Mouse (Mus musculus): ENCODE results near the gene Serpina3g.
"Not testable (repeated sequence)": the region's sequence is repeated elsewhere in the genome, so short reads cannot be mapped to it uniquely, and the experiment has no call there.

Serpina3g gene

DNA sequence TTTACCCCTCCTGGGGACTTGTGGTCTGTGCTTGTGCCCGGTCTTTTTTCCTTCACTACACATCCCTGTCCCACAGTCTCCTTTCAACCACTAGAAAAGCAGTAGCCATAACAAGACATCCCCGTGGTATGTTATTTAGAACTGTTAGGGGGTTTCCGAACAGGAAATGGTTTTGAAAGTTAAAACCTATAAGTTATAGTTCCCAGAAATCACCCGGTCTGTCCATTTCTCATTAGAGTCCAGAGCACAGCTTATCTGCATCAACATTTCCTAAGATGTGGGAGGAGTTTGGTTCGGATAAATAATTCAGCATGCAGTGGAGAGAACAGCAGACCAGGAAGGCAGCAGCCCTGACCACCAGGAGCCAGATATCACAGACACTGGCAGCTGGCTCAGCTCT is at the start of gene Serpina3g:
TSS of gene Serpina3g (plus strand) at position 331 of the 400 bp plus-strand sequence.
- no peak for DNase-seq (ENCODE audit: low spot score in 2 of 2)

DNA sequence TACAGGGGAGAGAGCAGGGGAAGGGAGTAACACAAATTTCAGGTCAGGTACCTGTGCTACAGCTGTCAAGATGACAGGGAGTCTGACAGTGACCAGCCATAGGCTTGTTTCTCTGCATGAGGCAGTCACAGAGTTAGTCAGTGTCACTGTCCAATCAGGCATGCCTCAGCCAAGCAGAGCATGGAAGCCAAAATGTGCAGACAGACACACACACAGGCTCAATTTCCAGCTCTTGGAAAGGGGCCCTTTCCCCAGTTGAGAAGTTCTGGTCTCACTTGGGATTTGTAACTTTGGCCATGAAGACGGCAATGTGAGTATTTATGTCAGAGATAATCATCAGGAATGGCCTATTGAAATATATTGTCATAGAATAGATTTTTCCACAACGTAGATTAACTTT is 46.8 kb upstream of the Serpina3g start:
- DNase-seq (ENCODE audit: low spot score in 2 of 2): no peak

DNA sequence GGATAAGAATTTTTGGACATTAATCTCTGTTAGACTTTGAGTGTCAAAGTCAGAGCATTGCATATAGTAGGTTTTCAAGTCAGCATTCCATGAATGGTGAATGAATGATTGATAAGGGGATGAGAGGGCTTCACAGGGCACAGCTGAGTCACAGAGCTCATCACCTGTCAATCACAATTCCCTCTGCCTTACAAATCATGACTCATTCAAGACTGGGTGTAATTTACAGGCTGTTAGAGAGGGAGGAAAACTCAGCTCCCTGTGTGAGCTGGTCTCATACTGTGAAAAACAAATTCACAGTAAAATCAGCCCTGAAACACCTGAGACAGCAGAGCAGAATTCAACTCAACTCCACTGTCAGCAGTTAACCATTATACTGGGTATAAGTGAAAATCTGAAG is 45.2 kb upstream of the Serpina3g start:
- DNase-seq (ENCODE audit: low spot score in 2 of 2): no peak

DNA sequence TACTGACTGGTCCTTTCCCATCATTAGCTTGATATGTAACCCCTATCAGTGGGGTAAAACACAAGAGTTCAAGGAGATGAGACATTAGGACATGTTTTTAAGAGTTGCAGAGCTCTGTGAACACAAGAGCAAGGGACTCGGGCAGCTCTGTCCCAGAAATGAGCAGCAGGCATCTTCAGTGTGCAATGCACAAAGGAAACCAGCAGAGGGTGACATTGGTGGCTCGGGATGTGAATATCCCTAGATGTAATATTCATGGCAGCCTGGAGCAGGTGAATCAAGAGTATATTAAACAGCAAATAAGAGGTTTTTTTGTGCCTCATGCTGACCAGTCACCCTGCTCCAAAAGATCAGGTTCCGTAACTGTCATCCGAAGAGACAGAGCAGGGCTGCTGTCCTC is 26.9 kb upstream of the Serpina3g start:
- DNase-seq (ENCODE audit: low spot score in 2 of 2): peak in 1 of 2 experiments; percentile 5

DNA sequence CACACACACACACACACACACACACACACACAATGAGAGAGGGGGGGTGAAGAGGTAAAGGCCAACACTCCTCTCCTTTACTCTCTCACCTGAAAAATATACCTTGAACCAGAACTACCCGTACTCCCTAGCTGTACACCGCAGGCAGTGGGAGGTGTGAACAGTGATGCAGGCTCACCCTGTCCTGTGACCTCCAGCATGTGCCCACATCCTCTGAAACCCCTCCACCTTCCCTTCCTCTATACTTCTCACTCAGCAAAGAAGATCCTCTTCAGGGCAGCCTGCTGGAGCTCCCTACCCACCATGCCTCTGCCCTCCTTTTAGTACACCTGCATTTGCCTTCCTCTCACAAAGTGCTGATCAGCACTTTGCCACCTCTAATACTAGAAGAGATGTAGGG is 26.2 kb upstream of the Serpina3g start:
- DNase-seq (ENCODE audit: low spot score in 2 of 2): no peak

DNA sequence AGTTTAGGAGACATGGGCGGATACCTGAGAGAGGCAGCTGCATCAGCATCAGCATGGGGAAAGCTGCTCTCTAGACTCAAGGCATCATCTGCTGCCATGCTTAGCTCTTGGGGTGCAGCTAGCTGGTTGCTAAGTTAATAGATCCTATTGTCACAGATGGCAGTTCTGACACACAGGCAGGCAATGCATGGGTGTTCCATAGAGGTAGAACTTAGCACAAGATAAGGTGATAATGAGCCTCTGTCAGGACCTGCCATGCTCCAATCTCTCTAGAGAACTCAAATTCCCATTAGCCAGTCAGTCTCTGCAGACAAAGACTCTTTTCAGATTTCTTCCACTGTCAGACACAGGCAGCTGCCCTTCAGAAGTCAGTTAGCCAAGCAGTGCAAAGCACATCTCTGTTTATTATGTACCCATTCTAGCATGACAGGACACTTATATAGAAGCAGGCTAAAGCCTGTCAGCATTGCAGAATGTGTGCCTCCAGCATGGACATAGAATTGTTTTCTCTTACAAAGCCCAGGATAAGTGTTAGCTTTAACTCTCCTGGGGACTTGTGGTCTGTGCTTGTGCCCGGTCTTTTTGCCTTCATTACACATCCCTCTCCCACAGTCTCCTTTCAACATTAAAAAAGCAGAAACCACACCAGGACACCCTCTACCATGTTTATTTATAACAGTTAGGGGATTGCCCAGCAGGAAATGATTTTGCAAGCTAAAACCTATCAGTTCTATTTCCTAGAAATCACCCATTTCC is 22.2 kb upstream of the Serpina3g start:
- DNase-seq (ENCODE audit: low spot score in 2 of 2): no peak

DNA sequence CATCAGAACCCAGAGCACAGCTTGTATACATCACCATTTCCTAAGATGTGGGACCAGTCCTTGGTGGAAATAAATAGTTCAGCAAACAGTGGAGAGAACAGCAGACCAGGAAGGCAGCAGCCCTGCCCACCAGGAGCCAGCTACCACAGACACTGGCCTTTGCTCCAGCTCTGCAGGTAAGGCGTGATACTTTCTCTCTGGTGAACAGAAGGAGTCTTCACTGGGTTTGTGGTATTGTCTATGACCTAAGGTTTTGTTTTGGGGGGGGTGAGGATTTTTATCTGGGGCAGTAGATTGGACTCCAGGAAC is 21.6 kb upstream of the Serpina3g start, which contains the start of gene Serpina3f:
TSS of gene Serpina3f (plus strand) at position 100 of the 309 bp plus-strand sequence.
- DNase-seq (ENCODE audit: low spot score in 2 of 2): no peak

DNA sequence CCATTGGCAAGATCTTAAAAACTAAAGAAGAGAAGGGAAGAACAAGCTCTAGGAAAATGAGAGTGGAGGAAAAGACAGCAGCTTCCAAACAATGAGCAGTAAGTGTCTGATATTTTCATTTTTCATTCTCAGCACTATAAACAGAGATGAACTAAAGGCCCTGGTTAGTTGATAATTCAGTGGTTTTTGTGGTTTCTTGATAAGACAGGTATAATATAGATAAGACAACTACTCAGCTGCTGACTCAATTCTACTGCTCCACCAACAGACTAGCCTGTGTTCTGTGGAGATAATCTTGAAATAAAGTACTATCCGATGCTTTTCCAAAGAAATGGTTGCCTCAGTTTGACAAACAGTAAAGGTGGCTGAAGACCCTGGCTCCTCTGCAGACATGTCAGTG is 20.8 kb upstream of the Serpina3g start:
- DNase-seq (ENCODE audit: low spot score in 2 of 2): no peak

DNA sequence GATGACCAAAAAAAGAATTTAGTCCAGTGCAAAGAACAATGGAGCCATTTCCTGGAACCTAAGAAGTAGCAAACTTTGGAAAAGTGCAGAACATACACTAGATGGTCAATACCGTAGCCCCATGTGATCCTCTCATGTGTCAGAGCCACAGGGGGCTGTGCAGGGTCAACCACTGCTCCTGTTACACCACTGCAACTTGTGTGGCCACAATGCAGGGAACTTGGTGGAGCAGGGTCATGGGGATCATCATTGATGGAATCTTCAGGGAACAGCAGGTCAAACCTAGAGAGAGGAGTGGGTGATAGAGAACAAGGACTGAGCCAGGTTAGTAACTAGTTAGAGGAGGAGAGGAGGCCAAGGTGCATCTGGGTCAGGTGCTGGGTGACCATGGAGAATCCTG is 14.4 kb upstream of the Serpina3g start:
- no peak for DNase-seq (ENCODE audit: low spot score in 2 of 2)

DNA sequence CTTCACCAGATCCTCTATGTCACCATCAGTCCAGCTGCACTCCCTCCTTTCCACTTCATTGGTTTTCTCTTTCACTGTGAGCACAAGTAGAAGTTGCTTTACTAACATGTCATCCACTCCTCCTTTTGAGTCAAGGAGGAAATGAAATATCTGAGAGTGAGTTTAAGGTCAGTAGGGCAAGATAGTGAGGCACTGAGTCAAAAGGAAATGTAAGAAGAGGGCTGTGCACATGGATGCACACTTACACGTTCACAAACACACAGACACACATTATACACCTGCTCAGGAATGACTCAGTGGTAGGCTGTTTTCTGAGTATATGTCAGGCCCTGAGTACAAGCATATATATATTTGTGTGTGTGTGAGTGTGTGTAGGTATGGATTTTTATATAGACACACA is 12.4 kb upstream of the Serpina3g start:
- no peak for DNase-seq (ENCODE audit: low spot score in 2 of 2)

DNA sequence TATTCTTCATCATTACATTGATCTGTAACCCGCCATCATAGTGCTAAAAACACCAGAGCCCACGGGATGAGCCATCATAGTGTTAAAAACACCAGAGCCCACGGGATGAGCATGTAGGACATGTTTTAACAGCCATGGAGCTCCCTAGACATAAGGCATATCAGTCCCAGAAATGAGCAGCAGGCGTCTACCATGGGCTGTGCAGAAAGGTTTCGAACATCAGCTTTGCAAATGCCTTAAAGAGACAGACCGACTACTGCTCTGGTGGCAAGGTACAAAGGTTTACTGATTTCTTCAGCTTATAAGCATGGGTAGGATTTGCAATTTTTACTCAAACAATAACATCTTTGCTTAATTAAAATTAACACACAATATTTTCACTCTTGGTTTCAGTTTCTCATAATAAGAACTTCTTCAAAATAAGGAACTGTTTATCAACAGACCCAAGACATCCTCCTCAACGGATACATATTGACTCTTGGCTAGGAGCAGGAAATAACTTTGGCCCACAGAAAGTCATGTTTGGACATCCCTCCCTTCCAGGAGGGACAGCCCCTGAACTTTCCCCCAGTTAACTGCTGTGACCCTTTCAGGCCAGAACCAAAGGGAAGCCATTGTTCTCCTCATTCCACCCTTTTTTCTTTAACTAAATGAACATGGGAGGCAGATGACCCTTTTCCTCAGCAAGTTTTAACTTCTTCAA is 11.3 kb upstream of the Serpina3g start:
- DNase-seq (ENCODE audit: low spot score in 2 of 2): no peak

DNA sequence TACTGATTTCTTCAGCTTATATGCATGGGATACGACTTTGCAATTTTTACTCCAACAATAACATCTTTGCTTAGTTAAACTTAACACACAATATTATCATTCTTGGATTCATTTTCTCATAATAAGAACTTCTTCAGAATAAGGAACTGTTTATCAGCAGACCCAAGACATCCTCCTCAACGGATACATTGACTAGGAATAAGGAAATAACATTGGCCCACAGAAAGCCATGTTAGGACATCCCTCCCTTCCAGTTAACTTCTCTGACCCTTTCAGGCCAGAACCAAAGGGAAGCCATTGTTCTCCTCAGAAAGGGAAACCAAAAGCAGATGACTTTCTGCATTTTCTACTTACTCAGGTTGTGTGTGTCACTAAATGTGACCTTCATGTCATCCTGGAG is 5.3 kb upstream of the Serpina3g start:
- no peak for DNase-seq (ENCODE audit: low spot score in 2 of 2)

DNA sequence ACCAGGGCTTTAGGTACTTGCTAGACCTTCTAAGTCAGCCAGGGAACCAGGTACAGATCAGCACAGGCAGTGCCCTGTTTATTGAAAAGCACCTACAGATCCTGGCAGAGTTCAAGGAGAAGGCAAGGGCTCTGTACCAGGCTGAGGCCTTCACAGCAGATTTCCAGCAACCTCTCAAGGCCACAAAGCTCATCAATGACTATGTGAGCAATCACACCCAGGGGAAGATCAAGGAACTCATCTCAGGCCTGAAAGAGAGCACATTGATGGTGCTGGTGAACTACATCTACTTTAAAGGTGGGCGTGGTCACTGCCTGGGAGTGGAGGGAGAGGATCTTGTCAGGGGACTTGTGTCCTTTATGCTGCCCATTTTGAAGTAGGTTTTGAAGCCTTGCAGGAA is 2.0 kb downstream of the Serpina3g start:
- DNase-seq (ENCODE audit: low spot score in 2 of 2): not testable (repeated sequence)

DNA sequence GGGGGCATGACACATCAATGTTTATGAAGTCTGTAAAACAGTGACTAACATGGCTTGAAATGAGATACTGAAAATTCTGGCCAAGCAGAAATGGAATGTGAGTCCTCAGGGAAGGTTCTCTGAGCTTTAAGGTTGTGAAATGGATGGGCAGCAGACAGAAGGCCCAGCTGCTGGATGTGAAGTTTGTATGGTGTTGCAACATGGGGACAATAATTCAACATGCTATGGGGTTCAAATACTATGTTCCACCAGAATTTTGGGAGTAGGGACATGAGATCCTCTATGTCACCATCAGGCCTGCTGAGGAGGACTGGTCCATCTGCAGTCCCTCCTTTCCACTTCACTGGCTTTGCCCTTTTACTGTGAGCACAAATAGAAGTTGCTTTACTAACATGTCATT is 7.3 kb downstream of the Serpina3g start:
- no peak for DNase-seq (ENCODE audit: low spot score in 2 of 2)

DNA sequence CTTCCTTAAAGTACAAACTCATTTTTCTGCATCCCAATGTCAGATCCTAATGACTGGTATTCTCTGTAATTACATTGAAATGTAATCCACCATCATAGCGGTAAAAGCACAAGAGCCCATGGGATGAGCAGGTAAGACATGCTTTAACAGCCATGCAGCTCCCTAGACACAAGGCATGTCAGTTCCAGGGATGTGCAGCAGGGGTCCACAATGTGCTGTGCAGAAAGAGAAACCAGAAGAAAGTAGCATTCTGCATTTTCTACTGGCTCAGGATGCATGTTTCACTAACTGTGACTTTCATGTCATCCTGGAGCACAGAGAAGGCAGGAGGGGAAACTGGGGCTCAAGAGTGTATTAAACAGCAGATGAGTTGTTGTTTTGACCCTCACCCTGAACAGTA is 9.0 kb downstream of the Serpina3g start:
- peak in 1 of 2 experiments; percentile 16 for DNase-seq (ENCODE audit: low spot score in 2 of 2)

DNA sequence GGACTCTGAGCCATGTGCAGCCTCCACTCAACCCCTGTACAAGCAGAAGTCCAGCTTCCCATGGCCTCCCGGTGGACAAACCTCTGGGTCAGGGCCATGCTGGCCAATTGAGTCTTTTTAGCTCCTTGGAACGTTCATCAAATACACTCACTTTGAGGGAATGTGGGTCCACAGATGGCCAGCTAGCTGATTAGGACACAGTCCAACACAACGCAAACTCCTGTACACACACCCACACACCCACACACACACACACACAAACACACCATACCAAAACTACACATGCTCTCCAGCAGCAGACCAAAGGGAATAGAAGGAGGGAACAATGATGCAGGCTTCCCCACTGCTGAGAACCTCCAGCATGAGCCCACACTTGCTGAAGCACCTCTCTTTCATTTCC is 9.6 kb downstream of the Serpina3g start:
- DNase-seq (ENCODE audit: low spot score in 2 of 2): no peak

DNA sequence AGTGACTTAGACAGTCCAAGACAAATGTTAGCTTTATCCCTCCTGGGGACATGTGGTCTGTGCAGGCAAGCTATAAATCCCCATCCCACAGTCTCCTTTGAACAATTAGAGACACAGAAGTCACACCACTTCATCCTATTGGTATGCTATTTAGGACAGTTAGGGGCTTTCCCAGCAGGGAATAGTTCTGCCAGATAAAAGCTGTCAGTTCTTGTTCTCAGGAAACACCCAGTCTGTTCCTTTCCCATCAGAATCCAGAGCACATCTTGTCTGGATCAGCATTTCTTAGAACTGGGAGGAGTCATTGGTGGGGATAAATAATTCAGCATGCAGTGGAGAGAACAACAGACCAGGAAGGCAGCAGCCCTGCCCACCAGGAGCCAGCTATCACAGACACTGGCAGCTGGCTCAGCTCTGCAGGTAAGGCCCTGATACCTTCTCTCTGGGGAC is 11.5 kb downstream of the Serpina3g start:
- no peak for DNase-seq (ENCODE audit: low spot score in 2 of 2)

DNA sequence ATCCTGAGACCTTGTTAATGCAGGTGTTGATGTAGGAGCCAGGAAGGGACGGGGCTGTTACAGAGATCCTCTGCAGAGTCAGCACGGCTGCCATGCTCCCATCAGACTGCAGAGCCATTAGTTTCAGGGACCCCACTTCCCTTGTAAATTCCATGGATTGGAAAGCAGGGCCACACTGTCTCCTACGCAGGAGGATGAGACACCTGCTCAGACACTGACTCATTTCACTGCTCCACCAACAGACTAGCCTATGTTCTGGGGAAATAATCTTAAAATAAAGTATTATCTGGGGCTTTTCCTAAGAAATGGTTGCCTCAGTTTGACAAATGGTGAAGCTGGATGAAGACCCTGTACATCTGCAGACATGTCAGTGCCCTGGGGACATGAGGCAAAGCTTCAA is 12.2 kb downstream of the Serpina3g start:
- no peak for DNase-seq (ENCODE audit: low spot score in 2 of 2)

DNA sequence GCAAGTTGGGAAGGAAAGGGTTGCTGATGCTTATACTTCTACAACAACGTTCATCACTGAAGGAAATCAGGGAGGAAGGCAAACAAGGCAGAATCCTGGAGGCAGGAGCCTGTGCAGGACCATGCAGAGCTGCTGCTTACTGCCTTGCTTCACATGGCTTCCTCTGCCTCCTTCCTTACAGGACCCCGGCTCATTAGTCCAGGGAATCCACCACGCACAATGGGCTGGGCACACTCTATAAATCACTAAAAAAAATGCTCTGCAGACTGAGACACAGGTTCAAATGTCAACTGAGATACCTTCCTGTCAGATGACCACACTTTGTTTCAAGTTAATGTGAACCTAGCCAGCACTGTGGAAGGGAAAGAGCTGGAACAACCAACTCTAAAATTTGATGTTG is 25.0 kb downstream of the Serpina3g start:
- DNase-seq (ENCODE audit: low spot score in 2 of 2): no peak

DNA sequence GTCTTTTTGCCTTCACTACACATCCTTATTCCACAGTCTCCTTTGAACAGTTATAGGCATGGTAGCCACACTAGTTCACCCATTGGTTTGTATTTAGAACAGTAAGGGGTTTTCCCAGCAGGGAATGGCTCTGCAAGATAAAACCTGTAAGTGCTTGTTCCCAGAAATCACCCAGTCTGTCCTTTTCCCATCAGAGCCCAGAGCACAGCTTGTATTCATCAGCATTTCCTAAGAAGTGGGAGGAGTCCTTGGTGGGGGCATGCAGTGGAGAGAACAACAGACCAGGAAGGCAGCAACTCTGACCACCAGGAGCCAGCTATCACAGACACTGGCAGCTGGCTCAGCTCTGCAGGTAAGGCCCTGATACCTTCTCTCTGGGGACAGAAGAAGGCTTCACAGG is 26.8 kb downstream of the Serpina3g start, which contains the start of gene Serpina3i:
TSS of gene Serpina3i (plus strand) at position 260 of the 400 bp plus-strand sequence.
- no peak for DNase-seq (ENCODE audit: low spot score in 2 of 2)

DNA sequence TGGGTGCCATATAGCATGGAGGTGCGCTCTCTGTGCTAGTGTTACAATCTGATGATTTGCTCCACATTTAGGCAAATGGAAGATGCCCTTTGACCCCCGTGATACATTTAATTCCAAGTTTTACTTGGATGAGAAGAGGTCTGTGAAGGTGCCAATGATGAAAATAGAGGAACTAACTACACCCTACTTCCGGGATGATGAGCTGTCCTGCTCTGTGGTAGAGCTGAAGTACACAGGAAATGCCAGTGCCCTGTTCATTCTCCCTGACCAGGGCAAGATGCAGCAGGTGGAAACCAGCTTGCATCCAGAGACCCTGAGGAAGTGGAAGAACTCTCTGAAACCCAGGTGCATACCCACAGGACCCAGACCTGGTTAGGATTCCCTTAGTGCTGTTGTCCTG is 30.3 kb downstream of the Serpina3g start:
- no peak for DNase-seq (ENCODE audit: low spot score in 2 of 2)

DNA sequence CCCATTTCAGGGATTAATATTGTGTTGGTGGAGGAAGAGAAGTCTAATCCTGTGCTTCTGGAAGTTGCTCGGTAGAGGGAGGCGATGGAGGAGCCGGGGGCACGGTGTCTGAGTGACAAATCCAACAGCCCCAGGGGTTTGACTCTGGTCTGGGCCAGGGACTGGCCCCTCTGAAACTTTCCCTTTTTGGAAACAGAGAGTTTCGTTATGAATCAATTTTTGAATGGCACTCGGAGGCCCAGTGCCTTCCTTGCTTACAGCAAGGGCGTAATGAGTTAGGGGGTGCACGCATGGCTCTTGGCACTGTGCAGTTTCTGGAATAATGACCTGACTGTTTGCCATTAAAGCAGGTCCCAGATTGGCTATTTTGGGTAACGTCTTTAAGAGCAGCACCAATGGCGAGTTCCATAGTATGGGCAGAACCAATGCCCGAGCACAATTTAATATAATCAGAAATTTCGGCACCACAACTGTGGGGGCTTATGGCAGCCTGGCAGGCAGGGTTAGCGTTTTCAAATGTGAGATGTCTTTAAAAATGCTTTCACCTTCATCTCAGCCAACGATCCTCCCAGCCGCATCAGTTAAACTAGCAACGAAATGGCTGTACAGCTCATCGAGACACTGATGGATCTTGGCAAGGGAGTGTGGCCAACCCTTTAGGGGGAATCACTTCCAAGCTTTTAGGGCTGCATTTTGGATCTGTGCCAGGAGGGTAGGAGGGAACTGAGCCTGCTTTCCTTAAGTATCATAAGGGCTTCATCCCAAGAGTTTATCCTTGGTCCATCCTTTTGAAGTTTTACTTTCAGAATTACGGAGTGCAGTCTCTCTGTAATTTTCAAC is 42.4 kb downstream of the Serpina3g start:
- no peak for DNase-seq (ENCODE audit: low spot score in 2 of 2)

Measured in cerebellum, postnatal 4 days (tissue).